Mouse (Mus musculus): ENCODE measurements at regions not wholly inside any gene's neighbourhood (a gene's known extent, or its start where the extent isn't known, plus 50 kb on each side); places are given as distances from the start of the nearest gene placed in this dataset.

DNA sequence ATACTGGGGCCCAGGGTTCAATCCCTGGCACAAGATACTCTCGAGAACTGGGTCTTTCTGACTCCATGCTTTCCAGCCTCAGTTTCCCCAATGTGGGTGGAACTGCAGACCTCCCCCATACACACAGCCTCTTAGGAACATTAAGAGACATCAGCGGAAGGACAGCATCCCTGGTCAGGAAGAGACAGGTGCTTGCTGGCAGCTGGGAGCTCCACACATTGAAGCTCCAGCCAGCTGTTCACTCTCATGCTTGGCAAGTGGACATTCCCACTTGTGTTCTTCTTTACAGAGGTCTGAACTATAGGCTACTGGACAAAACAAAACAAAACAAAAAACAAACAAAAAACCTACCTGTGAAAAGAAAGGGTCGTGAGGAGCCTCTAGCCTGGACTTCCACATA, 55.5 kb upstream of the Gpc1 start:
- no peak for TF ChIP-seq GATA1 (IDR thresholded peaks at IDR 0.05; ENCODE audit: low read length)
- no peak for TF ChIP-seq TAL1 (IDR thresholded peaks at IDR 0.05; ENCODE audit: low read length)
